Mouse (Mus musculus) kidney, adult 11 months (tissue): Measurements from ENCODE around the gene Anks3.

Source experiments
- DNase-seq: peaks from one replicate; pipeline ENCODE4 v3.0.0; 2022

Gene Anks3

DNA sequence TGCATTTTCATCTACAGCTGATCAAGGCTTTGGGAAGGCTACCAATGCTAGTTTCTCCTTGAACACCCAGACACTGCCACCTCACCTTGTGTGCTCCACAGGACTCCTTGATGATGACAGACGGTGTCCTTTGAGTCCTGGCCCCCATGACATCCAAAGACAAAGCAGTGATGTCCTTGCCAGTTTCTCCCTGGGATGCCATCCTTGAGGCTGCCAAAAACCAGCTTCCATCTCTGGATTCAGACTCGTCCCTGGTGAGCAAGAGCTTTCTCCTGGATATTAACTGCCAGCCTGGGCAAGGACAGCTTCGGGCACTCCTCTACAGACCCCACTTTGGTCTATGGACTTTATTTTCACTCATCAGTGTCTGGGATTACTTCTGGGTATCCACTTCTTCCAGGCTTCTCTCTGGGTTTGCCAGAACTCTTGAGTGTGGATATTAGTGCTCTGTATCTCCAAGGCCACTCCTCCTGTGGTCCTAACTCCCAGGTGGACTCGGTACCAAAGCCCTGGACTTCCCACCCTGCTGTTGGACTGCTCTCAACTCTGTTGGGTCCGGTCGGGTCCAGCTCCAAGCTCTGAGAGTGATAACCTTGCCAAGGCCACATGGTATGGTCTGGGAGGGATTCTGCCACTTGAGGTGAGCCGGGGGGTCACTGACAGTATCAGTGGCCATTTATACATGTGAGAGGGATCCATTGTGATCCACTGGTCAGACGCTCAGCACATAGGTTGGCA is 1.6 kb upstream of the Anks3 start:
- DNase-seq: no peak

DNA sequence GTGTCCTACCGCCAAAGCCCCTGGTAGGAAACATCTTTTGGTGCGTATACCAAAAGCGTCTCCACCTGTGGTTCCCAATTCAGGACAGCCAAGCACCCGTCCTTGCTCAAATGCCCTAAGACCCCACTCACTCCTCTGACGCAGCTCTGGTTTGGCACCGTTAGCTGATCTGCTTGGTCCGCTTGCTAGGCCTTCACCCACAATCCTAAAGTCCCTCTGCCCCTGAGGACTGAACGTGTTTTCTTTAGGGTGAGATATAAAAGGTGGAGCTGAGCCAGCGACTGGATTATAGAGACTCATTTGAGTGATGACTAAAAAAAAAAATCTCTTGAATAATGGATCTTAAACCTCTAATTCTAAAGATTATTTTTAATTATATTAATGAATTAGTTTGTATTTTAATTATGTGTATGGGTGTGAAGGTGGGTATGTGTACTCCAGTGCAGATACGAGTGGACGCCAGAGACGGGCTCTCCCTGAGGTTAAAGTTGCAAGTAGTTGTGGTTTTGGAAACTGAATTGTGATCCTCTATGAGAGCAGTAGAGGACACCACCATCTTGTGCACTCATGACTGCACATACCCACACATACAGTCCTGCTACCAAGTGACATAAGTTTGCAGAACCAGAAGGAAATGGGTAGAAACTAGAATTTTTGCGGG is 856 bp upstream of the Anks3 start:
- DNase-seq: no peak

DNA sequence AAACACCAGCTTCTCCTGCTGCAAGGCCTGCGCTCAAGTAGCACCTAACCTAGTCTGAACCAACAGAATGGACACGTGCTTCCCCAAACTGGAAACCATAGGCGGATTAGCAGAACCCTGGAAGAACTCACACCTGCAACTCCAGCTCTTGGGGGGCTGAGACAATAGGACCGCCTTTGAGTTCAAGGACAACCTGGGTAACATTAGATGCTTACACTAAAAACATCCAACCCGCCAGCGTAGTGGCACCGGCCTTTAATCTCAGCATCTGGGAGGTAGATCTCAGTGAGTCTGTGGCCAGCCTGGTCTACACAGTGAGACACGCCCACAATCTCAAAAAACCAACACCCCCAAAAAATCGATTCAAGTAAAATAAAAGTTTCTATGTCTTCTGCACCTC is 659 bp downstream of the Anks3 start:
- no peak for DNase-seq

DNA sequence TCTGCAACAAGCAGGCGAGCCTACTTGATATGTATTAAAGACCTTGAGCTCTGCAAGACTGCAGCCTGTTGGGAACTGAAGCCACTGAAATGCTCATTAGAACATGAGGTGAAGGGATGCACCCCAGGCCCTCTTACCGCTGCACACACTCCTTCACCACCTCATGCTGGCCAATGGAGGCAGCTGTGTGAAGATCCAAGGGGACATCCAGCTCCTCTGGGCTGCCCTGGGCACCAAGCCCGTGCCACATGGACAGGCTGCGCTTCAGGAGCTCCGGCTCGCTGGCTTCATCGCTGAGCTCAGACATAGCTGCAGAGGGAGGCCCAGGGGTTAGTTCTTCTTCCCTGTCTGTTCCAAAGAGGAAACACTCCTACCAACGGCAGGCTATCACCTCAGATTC is 3.7 kb downstream of the Anks3 start:
- DNase-seq: no peak

DNA sequence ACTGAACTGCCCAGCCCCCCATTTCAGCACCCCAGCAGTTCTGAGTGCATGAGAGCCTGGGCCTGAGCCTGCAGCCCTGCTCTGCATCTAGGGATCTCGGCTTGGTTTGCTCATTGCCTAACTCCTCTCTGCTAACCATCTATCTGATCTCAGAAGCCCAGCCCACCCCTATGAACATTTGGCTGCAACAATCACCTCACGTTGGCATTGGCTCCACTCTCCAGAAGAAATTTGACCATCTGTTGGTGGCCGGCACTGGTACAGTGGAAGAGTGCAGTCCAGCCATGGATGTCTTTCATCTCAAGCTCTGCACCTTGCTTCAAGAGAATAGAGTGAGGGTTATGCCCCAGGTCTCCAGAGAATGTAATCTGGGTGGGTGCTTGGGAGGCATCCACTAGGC is 6.6 kb downstream of the Anks3 start:
- no peak for DNase-seq

DNA sequence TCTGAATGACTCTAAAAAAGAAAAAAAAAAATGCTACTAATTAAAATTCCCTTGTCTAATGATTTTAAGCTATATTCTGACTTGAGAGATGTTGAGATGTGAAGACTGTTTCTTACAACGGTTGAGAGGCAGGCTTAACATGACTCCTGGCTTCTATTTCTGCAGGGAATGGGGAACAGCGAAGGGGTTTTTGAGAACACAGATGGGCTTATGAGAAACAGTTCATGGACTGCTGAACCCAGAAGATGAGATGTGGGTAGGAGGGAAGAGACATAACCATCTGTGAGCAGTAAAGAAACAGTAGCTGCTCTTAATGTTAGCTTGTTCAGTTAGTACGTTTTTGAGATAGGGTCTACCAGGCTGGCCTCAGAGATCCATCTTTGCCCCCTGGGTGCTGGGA is 7.4 kb downstream of the Anks3 start:
- no peak for DNase-seq

DNA sequence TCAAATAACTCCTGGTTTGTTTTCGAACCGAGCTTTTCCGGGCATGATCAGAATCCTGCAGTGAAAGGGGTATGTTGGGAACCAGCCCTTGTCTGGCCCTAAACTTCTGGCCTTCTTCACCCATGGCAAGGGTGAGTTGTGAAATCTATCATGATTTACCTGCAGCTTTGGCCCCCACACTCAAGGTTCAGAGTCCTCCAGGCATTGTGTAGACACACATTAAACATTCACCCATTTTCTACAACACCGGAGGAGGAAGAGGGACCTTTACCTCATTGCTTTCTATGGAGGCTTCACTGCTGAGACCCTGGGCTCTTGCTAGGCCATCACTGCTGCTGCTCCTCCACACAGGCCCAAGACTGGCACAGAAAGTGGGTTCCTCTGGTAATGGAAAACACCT is 16.6 kb downstream of the Anks3 start:
- no peak for DNase-seq

DNA sequence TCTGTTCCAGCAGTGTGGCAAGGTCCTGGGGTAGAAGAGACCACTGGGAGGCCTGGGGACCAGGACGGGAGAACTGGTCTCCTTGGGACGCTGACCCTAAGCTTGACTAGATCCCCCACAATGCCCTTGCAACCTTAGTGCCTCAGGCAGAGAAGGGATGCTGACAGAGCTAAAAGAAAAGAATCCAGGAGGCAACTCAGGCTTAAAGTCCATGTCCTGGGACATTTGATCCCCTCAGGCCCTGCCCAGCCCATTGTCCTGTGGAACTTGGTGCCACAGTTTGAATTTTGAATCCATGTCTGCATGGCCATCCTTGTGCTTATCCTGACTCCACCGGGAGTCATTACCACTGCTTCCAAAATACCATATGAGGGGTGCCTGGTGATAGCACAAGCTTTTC is 17.9 kb downstream of the Anks3 start:
- DNase-seq: peak; percentile 60

DNA sequence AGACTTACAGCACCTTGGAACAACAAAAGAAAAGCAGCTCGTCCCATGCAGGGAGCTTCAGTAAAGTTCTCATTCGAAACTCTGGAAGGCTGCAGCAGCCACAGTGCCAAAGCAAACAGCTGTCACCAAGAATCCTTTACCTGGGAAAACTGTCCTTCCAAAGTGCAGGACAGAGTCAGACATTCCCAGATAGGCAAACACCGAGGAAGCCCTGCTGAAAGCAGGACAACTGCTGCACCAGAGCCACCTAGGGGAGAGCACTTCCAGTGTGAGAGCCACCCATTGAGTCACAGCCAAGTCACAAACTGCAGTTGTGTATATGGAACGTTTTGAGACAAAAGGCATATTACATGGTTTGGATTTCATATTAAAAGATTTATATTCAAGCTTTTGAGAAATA is 18.6 kb downstream of the Anks3 start:
- no peak for DNase-seq

DNA sequence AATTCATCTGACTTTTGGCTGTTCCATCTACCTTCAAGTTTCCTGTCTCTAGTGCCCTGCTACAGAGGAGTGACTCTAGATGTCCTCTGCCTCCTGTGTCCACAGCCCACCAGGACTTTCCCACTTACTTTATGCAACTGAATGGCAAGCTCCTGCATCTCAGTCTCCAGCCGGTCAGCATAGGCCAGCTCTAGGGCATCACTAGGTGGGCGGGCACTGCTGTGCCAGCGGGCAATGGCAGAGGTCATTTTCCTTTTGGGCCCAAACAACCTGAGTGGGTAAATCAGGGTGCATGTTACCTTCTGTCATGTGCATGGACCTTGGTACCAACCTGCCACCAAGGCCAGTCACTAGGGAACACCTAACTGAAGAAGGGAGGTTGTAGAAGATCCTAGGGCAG is 20.6 kb downstream of the Anks3 start:
- no peak for DNase-seq

DNA sequence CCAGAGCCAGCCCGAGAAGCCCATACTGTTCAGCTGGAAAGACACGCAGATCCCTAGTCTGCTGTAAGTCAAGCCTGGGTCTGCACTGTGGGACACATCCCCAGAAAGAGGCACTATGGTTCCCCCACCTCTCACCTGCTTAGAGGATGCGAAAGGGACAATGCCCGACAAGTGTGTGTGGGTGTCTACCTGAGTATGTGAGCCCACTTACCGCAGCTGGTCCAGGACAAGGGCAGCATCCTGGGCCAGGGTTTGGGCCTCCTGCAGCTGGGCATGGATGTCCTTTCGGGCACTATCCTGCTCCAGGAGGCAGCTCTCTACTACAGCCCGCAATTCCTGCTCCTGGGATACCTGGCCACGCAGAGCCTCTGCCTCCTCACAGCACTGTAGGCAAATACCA is 21.1 kb downstream of the Anks3 start:
- DNase-seq: no peak

DNA sequence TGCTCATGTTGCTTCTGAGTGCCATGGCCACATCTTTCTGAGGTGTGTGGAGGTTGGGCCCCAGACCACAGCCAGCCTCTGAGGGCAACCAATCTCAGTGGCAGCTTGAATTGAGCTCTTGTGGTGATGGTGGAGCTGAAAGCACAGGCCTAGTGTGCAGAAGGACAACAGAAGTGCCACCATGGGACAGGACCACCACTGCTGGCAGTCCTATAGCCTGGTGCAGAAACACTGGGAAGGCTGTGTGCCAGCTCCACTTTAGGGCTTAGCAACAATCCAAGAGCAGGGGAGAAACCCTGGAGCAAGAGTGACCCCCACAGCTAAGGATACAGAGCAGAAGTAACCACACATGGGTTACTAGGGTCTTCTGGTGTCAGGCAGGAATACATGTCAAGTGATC is 23.0 kb downstream of the Anks3 start:
- DNase-seq: no peak

DNA sequence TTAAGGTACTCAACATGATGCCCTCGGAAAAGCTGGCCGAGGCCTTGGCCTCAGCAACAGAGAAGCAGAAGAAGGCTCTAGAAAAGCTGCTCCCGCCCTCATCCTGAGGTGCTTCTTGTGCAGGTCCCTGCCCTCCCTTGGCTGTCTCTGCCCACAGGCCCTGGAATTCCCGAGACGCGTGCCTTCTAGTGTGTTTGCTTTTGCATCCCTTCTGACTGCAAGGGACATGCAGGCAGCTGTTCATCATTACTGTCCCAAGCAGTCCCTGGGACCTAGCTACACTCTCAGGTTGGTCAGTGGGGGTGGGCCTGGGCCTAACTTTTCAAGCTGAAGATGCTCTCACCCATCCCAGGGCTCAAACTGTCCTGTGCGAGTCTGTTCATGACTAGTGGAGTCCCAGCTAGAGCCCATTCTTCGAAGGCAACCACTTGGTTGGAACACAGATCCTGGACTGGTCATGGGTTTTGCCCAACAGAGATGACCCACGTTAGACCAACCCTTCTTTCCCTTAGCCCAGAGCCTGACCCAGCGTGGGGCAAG is 23.6 kb downstream of the Anks3 start:
- no peak for DNase-seq

DNA sequence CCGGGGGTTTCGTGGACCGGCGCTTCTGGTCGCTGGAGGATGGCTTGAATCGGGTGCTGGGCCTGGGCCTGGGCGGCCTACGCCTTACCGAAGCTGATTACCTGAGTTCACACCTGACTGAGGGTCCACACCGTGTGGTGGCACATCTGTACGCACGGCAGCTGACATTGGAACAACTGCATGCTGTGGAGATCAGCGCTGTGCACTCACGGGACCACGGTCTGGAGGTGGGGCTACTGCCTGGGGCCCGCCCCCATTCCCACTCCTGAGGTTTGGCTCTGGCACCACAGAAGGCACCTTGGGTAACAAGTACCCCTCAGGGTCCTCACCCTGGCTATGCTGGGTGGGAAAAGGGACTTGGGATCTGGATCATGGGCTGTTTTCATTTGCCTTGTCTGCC is 24.6 kb downstream of the Anks3 start:
- peak; percentile 61 for DNase-seq

DNA sequence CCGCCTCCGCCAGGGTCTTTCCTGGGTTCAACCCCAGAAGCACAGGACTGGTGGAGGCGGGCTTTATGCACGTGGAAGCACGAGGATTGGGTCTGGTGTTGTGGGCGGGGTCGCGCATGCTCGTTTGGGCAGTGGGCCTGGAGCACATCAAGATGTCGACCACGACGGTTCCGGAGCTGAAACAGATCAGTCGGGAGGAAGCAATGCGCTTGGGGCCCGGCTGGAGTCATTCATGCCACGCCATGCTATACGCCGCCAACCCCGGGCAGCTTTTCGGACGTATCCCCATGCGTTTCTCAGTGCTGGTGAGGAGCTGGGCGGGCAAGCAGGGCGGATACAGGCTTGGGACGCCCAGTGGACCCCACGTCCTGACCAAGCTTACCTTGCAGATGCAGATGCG is 25.0 kb downstream of the Anks3 start:
- peak; percentile 96 for DNase-seq

DNA sequence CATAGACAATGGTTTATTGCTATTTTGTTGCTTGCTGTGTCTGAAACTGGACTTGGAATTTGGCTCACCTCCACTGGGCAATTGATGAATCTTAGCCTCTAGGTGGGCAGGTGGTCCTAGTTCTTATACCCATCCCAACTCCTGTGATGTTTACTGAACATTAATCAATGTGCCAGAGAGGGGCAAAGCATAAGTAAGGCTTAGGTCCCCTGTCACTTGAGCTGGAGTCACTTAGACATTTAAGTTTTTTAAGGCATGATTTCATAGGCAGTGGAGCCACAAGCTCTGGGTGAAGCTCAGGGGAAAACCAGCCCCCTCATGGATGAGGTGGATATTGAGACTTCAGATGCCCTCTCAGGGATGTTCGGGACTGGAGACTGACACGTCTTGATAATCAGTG is 25.5 kb downstream of the Anks3 start, which contains the start of gene Nudt16l1:
TSS of gene Nudt16l1 (plus strand) at position 301 of the 400 bp plus-strand sequence.
- DNase-seq: no peak

DNA sequence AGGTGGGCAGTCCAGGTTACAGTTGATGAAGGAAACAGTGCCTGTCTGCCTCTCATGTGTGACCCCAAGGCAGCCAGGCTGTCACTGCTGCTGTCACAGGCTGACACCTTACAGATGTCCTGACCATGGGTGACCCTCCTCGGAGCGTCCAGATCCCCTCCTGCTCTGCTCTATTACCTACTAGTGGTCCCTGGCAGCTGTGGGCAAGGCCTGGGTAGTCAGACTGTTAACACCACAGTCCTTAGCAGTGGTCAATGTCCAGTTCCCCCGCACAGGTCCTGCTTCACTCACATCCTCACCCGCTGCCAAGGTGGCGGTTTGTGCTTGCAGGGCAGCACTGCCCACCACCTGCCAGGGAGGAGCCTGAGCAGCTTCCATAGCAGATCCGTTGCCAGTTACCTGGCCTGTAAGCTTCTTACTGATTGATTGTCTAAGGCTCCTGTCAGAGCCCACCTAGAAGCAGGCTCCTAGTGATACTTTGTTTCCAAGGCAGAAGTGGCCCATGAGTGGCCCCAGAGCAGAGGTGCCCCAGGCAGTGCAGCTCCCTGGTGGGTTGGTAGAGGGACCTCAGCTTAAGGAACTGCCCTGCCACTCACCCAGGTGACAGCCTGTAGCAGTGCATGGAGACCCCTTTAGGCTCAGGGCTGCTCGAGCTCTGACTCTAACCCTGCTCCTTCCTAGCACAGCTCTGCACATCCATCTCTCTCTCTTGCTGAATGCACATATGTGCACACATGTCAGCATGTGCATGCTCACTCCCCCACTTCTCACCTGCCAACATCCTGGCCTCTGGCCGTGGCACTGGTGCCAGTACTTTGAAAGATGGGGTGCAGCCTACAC is 26.4 kb downstream of the Anks3 start:
- peak; percentile 60 for DNase-seq

DNA sequence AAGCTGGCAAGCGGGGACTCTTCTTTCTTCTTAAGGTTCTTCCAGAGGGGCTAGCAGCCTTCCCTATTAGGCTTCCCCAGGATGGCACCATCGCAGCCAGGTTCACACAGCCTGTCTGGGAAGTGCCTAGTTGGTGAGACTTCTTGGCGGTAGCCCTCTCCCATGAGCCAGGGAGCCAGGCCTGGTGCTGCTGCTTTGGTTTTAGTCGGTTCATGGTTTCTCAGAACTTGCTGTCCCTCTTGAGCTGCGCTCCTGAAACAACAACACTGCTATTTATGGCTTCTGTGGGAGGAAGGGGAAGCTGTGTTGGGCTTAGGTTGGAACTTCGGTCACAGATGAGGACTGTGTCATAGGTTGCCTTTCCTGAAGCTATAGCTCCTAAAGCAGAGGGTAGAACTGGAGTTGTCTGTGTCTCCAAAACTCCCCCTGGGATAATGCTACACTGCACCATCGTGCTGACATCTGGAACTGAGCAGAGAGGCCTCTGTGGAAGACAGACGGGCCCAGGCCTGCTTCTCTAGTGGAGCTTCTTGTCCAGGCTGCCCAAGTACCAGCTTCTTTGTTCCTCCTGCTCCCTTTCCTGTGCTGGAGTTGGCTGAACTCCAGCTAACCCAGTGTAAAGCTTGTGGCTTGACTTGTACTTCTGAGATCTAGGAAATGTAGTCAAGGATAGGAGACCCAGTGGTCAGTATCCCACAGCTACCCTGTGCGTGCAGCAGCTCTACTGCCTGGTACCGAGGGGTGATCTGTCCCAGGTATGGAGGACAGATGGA is 27.9 kb downstream of the Anks3 start:
- no peak for DNase-seq

DNA sequence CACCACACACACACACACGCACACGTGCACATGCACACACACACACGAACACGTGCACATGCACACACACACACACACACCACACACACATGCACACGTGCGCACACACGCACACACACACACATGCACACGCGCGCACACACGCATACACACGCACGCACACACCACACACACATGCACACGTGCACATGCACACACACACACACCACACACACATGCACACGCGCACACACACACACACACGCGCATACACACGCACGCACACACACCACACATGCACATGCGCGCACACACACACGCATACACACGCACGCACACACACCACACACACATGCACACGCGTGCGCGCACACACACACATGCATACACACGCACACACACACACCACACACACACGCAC is 28.6 kb downstream of the Anks3 start:
- DNase-seq: no peak

DNA sequence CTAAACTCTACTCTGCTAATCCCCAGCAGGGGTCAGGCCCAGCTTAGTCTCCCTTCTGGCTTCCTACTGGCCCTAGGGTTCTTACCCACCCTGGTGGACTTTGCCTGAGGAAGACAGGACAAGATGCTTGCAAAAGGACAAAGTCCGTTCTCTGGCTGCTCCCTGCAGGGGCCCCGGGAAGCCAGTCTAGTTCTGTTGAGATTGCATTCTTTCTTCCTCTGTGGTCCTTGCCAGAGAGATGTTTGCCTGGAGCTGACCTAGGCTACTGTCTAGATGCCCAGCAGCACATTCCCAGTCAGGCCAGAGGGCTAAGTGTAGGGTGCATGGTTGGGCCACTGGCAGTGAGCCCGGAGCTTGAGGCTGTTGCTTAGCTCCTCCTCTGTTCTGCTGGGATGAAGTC is 31.6 kb downstream of the Anks3 start:
- DNase-seq: peak; percentile 94

DNA sequence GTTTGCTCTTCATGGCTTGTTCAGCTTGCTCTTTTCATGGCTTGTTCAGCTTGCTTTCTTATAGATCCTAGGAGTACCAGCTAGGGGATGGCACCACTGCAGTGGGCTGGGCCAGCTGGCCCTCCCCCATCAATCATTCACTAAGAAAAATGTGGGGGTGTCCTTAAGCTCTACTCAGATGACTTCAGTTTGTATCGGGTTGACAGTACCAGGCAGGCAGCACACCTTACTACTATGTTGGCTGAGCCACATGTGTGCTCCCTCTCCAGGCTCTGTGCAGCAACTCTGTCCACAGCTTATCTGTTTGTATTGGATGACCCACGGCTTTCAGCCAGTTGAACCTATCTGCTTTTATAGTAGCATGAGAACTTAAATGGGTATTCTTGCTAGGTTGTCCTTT is 35.5 kb downstream of the Anks3 start:
- no peak for DNase-seq

DNA sequence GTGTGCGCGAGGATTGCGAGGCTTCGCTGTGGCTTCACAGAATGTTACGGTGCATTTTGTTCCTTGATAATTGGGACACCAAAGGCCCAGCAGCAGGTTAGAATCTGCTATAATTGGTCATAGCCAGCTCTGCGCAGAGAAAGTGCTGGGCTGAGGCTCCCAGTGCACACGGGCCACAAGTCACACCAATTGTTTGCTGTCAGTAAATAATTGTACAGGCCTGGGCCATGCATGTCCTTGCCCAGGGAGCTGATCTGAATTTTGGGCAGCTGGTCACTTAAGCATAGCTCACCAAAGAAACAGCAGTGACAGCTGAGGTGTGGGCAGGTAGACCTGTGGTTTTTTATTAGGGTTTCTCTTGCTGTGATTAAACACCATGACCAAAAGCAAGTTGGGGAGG is 36.0 kb downstream of the Anks3 start:
- no peak for DNase-seq

DNA sequence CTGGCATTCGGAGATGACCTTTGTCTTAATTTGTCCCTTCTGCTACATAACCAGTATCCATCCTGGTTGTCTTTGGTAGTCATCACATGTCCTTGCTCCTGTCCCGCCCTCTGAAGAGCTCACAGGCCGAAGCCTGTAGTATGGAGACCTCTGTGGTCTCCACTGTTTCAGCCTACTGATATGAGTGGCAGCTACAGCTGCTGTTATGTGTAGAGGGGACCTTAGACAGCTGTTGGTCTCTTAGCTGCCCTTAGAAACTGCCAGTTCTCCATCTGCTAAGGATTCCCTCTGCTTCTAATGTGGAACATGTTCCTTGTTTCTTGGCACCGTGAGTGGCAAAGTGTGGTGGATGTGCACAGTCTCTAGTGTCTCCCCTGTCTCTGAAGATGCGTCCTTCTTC is 40.0 kb downstream of the Anks3 start:
- no peak for DNase-seq
